Mouse (Mus musculus) lung, postnatal 36 days (tissue): ENCODE data around the gene Gm15013.
A peak's percentile ranks its signal among the peaks of the same experiment; 100 is the strongest.
"Not testable (repeated sequence)": the region's sequence is repeated elsewhere in the genome, so short reads cannot be mapped to it uniquely, and the experiment has no call there.

Experiments
- DNase-seq: peaks from one replicate; pipeline ENCODE4 v3.0.0; 2022; ENCODE audit warnings: mixed read lengths

The Gm15013 gene

GRCm38 (mm10) chrX:139714381-139714780 is at the start of gene Gm15013:
TSS of gene Gm15013 (minus strand) at chrX:139714481.
- no peak for DNase-seq

GRCm38 (mm10) chrX:139762546-139762945 is 48.3 kb upstream of the Gm15013 start:
- peak; percentile 64 for DNase-seq

- DNase-seq, result not testable (repeated sequence)
These were observed 44.4 kb upstream of the Gm15013 start for GRCm38 (mm10) chrX:139758634-139759033.

GRCm38 (mm10) chrX:139751855-139752254 is 37.6 kb upstream of the Gm15013 start:
- peak; percentile 59 for DNase-seq

- DNase-seq, result no peak
These were observed 22.8 kb upstream of the Gm15013 start for GRCm38 (mm10) chrX:139737066-139737465.

GRCm38 (mm10) chrX:139730541-139730940 is 16.3 kb upstream of the Gm15013 start:
- no peak for DNase-seq

- DNase-seq, result no peak
These were observed 8.1 kb upstream of the Gm15013 start for GRCm38 (mm10) chrX:139722350-139722749.

- peak; percentile 93 for DNase-seq
These were observed 29.2 kb downstream of the Gm15013 start, which contains the start of gene Tbc1d8b for GRCm38 (mm10) chrX:139684775-139685695. TSS of gene Tbc1d8b (plus strand) at chrX:139684996.

GRCm38 (mm10) chrX:139684410-139684774 is 29.9 kb downstream of the Gm15013 start:
- DNase-seq, result no peak

GRCm38 (mm10) chrX:139665829-139666228 is 48.5 kb downstream of the Gm15013 start:
- DNase-seq, result peak; percentile 40
